Mouse (Mus musculus) urinary bladder, postnatal 4 days (tissue): ENCODE results near the gene Eif3b.

Experiments used
- DNase-seq, 2 experiments: peaks; one replicate each; pipeline ENCODE4 v3.0.0; 2021 to 2022; ENCODE audit warnings: low spot score in 2 of 2

The Eif3b gene

DNA sequence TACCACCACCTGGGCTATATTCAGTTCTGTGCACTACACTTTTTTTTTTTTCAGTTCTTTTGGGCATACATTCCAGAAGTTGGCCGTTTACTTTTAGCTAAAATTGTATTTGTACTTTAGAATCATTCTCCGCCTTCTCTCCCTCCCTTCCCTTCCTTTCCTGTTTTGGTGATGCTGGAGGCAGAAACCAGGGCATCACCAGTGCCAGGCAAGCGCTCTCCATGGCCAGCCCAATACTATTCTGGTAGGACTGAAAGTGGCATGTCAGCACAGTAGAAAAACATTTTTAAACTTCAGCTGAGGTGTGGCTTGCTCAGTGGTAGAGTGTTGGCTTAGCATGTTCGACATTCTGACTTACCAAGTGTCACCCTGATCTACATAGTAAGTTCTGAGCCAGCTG is 62.3 kb downstream of the Eif3b start:
- DNase-seq: no peak

GRCm38 (mm10) chr5:140491142-140491541 is 72.0 kb downstream of the Eif3b start:
- DNase-seq: no peak

GRCm38 (mm10) chr5:140492684-140493233 is 73.6 kb downstream of the Eif3b start:
- no peak for DNase-seq
